Mouse (Mus musculus) megakaryocyte, adult 5-6 weeks (primary cell): Measurements from ENCODE around the gene Slc25a21. TPM values are rescaled to one million over a fixed set of nuclear protein-coding genes. Genes with fewer than 3 reads are reported as not detected.

Experiments used
- ATAC-seq: 2 replicates; pipeline ENCODE4 v1.8.0; 2016; ENCODE audit warnings: mild to moderate bottlenecking, inconsistent platforms; ENCODE audit not compliant: poor library complexity, severe bottlenecking
- total RNA-seq, 2 experiments: library from RNA; stranded (forward) in 1 of 2; stranded (reverse) in 1 of 2; fragments of 153-499, 151-499 nt in 1 of 2; fragments of 221-1000, 200-1000 nt in 1 of 2; gene quantifications; 2 replicates each; pipeline versions ENCODE4 v1.2.3 to v1.2.4; 2015 to 2017

Slc25a21 gene
- total RNA-seq, 2 experiments from 2014 or later: 0.91 to 1.8 TPM

DNA sequence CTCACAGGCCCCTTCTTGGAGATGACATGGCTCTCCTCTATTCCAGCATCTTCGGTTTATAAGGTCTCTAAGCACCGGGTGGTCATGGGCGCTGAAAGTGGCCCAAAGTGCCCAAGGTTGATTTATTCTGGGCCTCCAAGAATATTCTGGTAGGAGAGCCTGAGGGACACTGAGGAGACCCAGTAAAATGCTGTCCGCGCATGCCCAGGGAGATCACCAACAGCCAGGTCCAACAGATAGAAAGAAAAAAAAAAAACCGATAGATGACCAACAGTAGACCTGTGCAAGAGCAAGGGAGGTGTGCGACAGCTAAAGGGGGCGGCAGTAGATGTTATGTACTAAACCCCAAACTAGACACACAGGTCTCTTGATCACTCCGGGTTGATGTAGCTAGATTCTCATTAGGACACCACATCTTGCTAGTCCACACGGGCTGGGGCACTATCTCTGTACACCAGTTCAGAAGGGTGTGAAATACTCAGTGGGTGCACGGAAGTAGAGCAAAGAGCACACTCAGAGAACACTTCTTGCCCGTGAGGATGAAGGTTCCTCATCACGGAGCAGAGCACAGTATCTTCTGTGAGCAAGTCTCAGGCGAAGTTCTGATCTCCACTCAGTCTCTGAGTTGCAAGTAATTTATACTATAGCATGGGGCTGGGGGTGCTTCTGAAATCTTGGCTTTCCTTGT, 503.7 kb downstream of the Slc25a21 start:
- no peak for ATAC-seq

DNA sequence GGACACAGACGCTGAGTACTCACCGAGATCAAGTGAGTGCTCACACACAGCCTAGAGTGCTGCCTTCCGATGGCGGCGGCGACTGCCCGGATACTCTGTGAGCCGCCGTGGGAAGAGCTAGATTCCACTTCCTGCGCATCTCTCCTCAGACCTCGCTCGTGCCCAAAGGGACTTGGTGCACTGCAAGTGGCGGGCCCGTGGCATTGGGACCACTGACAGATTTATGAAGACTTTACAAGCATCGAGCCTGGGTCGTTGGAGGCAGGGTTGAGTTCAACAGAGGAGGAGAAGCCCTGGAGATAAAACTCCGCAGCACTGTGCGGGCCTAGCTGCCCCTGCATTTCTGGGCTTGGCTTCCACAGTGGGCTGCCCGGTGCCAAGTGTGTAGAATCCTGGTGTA, 504.7 kb downstream of the Slc25a21 start:
- no peak for ATAC-seq

DNA sequence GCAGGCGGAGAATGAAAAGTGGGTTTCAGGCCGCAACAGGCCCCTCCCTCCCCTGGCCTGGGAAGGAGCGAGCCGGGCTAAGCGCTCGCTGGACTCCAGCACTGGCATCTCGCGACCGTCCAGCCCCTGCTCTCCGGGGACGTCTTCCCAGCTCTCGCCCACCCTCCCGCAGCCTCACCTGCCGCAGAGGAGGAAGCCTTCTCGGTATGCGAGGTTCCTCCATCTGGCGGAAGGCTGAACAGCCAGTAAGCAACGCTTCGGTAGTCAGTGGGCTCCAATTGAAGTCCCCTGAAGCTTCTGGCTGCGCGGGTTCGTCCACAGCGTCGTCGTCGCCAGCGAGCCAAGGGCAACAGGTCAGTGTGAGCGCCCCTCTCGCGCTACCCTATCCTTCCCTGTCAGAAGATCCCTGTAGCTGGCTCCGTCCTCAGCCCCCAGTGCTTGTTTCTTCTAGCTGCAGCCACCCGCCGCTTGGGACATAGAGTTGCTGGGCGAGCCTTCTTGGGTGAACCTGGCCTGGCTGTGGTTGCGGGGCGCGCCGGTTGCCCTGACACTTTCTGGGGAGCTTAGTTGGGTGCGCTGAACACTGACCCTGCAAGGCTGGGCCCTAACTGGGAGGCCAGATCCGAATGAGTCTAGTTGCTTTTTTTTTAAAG, 505.7 kb downstream of the Slc25a21 start, which contains the start of gene Pax9:
Pax9 (plus strand) TSS at position 341 of the 653 bp plus-strand sequence.
- no peak for ATAC-seq

DNA sequence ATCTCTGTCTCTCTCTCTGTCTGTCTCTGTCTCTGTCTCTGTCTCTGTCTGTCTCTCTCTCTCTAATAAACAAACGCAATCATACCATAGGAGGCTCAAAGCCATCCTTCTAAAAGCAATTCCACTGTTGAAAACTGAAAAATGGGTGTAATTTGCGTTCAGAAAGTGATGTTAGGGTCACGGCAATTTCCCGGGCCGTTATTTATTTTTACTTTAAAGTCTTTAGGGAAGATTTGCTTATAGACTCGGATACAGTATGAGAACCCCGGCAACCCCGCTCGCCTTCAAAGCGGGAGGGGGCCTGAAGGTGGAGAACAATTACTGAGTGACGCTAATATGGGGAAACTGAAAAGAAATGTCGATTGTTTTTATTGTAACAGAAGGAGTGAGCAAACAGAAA, 506.3 kb downstream of the Slc25a21 start:
- no peak for ATAC-seq

DNA sequence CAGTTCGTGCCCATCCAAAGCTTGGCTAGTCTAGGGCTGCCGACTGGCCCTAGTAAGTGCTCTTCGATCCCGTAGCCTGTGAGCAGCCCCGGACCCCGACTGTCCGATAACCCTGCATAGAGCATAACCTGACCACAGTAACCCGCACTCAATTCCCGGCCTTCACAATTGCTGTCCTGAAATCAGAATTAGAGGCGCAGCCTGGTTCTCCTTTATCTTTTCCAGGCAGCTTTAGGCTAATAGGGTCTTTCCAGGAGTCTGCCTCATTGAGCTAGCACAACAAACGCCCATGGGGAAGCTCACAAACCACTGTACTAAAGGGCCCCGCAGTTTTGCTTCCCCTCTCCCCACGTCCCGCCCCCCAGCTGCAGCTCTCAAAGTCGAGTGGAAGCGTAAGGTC, 506.9 kb downstream of the Slc25a21 start:
- no peak for ATAC-seq

DNA sequence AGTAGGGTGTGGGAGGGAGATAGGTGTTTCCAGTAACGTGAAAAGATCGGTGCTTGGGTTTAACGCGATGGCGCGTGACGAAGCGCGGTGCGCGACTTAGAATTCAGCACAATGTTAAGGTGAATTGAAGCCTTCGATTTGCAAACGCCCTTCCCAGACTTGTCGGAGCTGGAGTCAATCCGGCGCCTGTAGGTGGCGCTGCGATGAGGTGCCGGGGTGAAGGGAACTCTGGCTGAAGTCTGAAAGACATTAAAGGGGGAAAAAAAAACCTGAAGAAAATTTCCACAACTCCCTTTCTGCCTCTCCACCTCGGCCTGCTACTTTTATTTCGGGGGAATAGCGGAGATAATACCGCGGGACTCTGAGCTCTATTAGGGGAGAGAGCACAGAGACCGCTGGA, 507.5 kb downstream of the Slc25a21 start:
- ATAC-seq: no peak

DNA sequence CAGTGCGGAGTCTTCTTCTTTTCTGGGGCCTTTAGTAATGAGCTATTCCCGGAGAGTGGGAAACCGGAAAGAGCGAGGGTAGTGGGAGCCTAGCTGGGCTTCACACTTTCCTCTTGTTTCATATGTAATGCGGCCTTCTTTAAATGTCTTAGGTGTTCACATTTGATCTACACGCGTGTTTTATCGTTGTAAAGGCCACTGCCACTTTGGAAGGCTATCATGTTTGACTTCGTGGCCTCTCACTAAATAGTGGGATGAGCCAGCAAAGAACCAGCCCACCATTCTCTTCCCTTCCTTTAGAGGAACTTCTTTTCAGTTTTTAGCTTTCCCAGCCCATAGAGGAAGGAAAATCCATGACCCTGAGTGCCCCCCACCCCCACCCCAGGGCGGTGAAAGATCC, 507.9 kb downstream of the Slc25a21 start:
- ATAC-seq: no peak

DNA sequence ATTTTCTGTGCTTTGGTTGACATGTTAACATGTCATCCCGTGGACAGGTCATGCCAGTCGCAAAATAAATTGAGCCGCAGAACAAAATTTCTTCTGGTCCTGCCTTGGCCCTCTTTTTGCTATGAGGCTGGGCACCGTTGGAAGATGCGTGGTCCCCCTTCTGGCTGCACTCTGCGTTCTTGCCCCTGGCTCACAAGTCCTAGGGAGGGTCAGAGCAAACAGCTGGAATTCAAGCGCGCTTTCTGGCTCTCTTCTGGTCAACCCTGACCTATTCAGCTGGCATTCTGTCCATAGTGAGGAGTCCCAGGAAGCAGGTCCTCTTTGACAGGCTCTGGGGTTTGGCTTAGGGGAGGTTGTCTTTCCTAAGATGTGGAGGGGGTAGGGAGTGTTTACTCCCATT, 508.4 kb downstream of the Slc25a21 start:
- no peak for ATAC-seq

DNA sequence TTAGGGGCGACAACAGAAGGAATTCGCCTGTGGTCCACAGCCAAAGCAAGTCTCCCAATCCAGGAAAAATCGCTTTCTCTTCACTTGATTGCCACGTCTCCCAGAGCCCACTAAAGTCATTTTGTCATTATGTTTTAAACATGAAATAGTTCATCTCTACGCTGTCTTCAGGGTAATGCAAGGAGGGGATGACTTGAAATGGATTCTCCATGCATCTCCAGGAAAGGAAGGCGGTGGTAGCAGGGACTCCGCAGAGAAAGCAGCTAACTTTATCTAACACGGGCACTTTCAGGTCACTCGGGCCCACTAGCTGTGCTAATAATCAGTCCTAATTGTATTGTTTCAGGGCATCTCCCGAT, 508.8 kb downstream of the Slc25a21 start:
- ATAC-seq: no peak

DNA sequence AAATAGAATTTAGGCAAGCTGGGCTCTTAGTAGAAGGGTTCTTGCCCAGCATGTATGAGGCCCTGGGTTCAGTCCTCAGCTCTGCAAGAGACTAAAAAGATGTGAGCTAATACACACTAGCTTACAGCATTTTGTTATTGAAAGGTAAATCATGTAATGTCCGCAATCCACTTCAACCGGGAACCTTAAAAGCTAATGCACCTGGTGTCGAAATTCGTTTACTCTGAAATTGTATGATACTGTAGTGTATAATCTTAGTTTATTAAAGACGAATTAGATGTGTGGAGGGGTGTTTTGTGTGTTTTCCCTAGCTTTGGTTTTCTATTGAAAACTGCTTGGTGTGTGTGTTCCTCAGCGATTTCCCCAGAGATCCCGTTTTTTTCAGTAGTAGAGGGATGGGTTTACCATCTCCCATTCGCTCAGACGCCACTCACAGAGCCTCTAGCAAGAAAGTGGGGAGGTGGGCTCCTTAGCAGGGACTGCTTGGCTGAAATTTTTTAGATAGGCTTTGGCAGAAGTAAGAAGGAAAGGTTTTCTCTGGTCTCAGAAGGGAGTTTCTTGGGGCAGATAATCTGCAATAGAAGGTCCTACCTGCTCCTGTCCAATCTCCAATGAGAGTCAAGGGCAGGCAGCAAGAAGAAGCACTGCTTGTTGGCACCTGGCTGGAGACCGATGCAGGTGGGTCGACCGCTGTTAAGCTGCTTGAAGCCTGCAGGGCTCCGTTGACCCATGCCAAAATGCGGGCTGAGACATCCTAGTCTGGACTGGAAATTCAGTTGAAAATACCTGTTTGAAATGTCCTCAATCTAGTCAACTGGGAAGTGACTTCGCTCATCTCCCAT, 509.4 kb downstream of the Slc25a21 start:
- ATAC-seq: no peak

DNA sequence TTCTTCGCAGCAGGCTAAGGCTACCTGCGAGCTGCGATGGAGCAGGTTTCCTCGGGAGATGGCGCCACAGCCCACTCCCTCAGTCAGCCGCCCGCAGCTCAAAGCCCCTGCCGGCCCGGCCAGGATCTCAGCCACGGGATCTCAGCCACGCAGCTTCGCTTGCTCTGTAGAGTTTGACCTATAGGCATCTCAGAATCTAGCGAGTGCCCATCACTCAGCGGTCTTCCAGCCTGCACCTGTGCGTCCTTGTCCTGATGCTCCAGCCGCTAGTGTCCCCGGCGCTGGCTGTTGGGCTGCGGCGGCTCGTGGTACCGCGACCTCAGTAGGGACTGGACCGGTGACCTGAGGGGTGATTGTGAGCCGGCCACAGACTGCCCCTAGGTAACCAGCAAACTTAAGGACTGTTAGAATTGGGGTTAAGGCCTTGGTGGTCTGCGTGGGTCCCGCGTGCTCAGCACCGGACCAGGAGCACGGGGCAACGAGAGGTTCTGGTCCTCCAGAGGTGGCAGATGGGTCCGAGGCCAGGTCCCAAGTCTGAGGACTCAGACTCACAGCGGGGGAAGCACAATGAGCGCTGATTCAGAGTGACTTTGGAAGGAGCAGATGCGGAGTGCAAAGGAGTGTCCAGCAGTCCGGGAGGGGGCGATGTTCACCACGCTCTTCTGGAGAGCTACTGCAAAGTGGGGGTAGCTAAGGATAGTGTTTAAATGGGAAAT, 516.0 kb downstream of the Slc25a21 start:
- no peak for ATAC-seq

DNA sequence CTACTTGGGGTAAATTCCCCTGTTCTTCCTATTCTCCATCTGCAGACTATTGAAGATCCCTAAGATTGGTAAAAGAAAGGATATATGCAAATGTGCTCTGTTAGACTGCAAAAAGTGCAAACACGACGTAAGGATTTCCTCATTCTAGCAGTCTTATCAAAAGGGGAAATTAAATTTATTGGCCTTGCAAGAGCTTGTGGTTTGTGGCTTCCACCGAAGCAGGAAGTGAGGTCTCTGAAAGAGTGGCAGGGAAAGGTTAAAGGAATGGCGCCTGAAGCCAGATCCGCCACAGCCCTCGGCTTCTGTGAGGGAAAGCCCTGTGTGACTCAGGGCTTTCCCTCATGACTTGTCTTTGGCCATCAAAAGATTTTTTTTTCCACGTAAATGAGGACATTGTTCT, 519.7 kb downstream of the Slc25a21 start:
- ATAC-seq: 0 out of 2 replicates have a peak, but pooled peaks have one; percentile 30

DNA sequence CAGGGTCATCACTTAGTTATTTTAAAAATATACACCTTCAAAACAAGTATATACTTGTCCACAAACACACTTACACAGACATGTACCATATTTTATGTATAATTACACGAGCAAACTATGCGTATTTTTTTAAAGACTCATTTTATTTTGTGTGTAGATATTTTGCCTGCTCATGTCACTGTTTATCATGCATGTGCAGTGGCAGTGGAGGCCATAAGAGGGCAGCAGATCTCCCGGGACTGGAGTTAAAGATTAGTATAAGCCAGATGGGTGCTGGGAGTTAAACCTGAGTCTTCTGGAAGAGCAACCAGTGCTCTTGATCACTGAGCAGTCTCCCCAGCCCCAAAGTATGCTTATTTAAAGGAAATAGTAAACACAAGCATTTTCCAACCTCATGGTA, 522.5 kb downstream of the Slc25a21 start:
- ATAC-seq: no peak

DNA sequence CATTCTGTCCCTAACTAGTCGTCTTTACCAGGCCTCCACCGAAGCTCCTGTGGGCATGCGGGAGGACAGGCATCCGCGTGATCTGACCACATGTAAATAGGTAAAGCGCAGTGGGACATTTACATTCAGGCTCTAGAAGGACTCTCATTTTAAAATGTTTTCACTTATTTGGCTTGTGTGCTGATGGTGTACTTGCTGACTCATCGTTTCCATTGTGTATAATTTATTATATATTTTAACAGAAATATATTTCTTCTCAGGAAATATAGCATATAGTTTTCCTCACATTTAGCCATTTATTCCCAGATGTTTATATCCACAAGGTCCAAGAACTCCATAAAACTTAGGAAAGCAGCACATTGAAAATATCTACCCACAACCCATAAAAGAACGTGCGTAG, 526.5 kb downstream of the Slc25a21 start:
- ATAC-seq: no peak

DNA sequence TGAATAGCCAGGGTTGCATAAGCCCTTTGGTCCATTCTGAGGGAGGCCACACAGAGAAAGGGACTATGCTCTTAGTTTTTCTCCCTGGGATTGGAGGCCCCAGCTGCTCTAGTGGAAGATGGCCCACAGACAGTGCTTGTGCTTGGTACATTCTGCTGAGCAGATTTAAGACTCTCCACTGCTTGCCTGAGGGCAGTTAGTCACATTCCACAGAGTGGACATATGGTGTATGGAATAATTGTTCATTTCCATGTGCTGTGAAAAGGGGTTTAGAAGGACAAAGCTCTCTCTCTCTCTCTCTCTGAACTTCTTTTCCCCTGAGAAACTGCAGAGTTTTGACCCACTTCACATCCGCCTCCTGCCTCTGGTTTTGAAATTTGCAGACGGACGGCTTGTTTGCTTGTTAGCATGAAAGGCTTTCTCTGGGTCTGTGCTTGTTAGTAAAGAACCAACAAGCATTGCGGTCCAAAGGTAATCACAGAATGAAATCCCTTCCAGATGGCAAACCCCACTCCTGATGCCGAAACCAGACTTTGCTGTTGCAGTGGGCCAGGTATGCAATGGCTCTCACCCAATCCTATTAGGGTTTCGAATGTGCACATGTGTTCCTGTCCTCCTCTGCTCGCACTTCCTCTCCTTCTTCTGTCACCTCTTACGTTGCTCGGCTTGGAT, 527.7 kb downstream of the Slc25a21 start:
- ATAC-seq: no peak

Other genes starting within 250 kb of the Slc25a21 start
- gene Prps1l3, start 32.9 kb upstream of the Slc25a21 start, total RNA-seq (2015): 19.4 and 23.1 TPM in 2 replicates
- 34.6 and 37.6 TPM in 2 replicates for gene Prps1l3, start 32.9 kb upstream of the Slc25a21 start, total RNA-seq (2017)
- gene Mipol1, start 33.0 kb upstream of the Slc25a21 start, total RNA-seq (2015): 2.1 and 3.4 TPM in 2 replicates
- 2.6 and 4.5 TPM in 2 replicates for gene Mipol1, start 33.0 kb upstream of the Slc25a21 start, total RNA-seq (2017)